Mouse (Mus musculus) liver, embryonic 16.5 days (tissue): ENCODE data around the gene Bcan. TPM values are rescaled to one million over a fixed set of nuclear protein-coding genes. Genes with fewer than 3 reads are reported as not detected.

Experiments
- ATAC-seq: fragments of 200-750 bp; cut with Nextera tagmentation; 2 replicates; pipeline ENCODE4 v1.8.0; 2017; ENCODE audit warnings: low read depth, mild to moderate bottlenecking, moderate number of reproducible peaks, moderate library complexity
- H3K27ac ChIP-seq: fragments of 300-500 bp; sonication (generic); 2 replicates; pipeline ENCODE4 v1.5.1; 2014; ENCODE audit warnings: mild to moderate bottlenecking, low read length
- H3K27me3 ChIP-seq: fragments of 300-500 bp; sonication (generic); 2 replicates; pipeline ENCODE4 v1.6.1; 2014; ENCODE audit warnings: low read depth, low read length, mixed read lengths; ENCODE audit not compliant: control insufficient read depth, insufficient read depth
- H3K36me3 ChIP-seq: fragments of 300-500 bp; sonication (generic); 2 replicates; pipeline ENCODE4 v1.6.1; 2014; ENCODE audit warnings: mild to moderate bottlenecking; ENCODE audit not compliant: control insufficient read depth, insufficient read depth
- H3K4me1 ChIP-seq: fragments of 300-500 bp; sonication (generic); 2 replicates; pipeline ENCODE4 v1.6.1; 2014; ENCODE audit warnings: low read depth, low read length, mixed read lengths; ENCODE audit not compliant: control insufficient read depth
- H3K4me2 ChIP-seq: fragments of 300-500 bp; sonication (generic); 2 replicates; pipeline ENCODE4 v1.6.1; 2014; ENCODE audit warnings: low read depth, low read length, mixed read lengths
- H3K4me3 ChIP-seq: fragments of 300-500 bp; sonication (generic); 2 replicates; pipeline ENCODE4 v1.5.1; 2014; ENCODE audit warnings: low read depth, mild to moderate bottlenecking, low read length
- H3K9ac ChIP-seq: fragments of 300-500 bp; sonication (generic); 2 replicates; pipeline ENCODE4 v1.6.1; 2014; ENCODE audit warnings: low read depth, low read length
- H3K9me3 ChIP-seq: fragments of 300-500 bp; sonication (generic); replicated peaks from 2 replicates; pipeline ENCODE4 v1.6.1; 2016; ENCODE audit warnings: low read length; ENCODE audit not compliant: control insufficient read depth
- WGBS: fragments of 180-500 bp; shearing (Covaris S2); extraction: QIAGEN DNeasy Blood & Tissue Kit; methylation state at CpG from one replicate; pipeline ENCODE4 v1.1.7; 2014; ENCODE audit not compliant: insufficient replicate concordance; 5-methylcytosine and 5-hydroxymethylcytosine counted together
- polyA plus RNA-seq: library from polyadenylated mRNA; unstranded; fragments of >200 nt; fragmentation: Nextera tagmentation; extraction: Ambion mirVana; gene quantifications from 2 replicates; pipeline ENCODE4 v1.2.1, GENCODE M21; 2015

The Bcan gene
- polyA plus RNA-seq, 1 experiment from 2014 or later = 0.04 TPM

GRCm38 (mm10) chr3:87960586-87961191 lies 39.3 kb downstream of the Bcan start:
- peak overlapping the region; percentile 63 for H3K4me2 ChIP-seq
- H3K36me3 ChIP-seq = no peaks in the 10 kb centered on the region
- 0% methylated on average over 27 of the region's 27 CpGs for WGBS
- ATAC-seq = peak; percentile 82
- H3K9ac ChIP-seq = peak overlapping the region; percentile 39; the same call in 1 of the 2 replicates
- peak overlapping the region; percentile 47 for H3K4me3 ChIP-seq
- H3K27ac ChIP-seq = no peak overlapping the region
- peaks cover 24% of the 10 kb centered on the region for H3K27me3 ChIP-seq
- H3K9me3 ChIP-seq = no peaks in the 10 kb centered on the region
- H3K4me1 ChIP-seq = peaks cover 7% of the 10 kb centered on the region; the same call in 1 of the 2 replicates

- WGBS = 16% methylated on average over 10 of the region's 10 CpGs
- peaks cover 24% of the 10 kb centered on the region for H3K27me3 ChIP-seq
- H3K9ac ChIP-seq = peak overlapping the region; percentile 39; the same call in 1 of the 2 replicates
- no peak overlapping the region for H3K27ac ChIP-seq
- H3K4me3 ChIP-seq = peak overlapping the region; percentile 47; the same call in 1 of the 2 replicates
- no peak for ATAC-seq
- no peaks in the 10 kb centered on the region for H3K9me3 ChIP-seq
- no peaks in the 10 kb centered on the region for H3K36me3 ChIP-seq
- H3K4me2 ChIP-seq = peak overlapping the region; percentile 63
- H3K4me1 ChIP-seq = peaks cover 7% of the 10 kb centered on the region; the same call in 1 of the 2 replicates
These were observed 39.8 kb downstream of the Bcan start for GRCm38 (mm10) chr3:87960191-87960585.

- Histone ChIP-seq H3K36me3 (no peaks in the 10 kb centered on the region), H3K4me1 (peaks cover 7% of the 10 kb centered on the region; the same call in 1 of the 2 replicates), H3K9me3 (no peaks in the 10 kb centered on the region), H3K4me2 (no peak overlapping the region), H3K4me3 (no peak overlapping the region), H3K27ac (no peak overlapping the region), H3K27me3 (peaks cover 25% of the 10 kb centered on the region), H3K9ac (no peak overlapping the region)
- 50% methylated on average over 7 of the region's 7 CpGs for WGBS
- no peak for ATAC-seq
These were observed 40.7 kb downstream of the Bcan start for GRCm38 (mm10) chr3:87959371-87959770.

- Histone ChIP-seq H3K9ac (no peak overlapping the region), H3K27ac (no peak overlapping the region), H3K36me3 (no peaks in the 10 kb centered on the region), H3K9me3 (no peaks in the 10 kb centered on the region), H3K4me1 (peaks cover 7% of the 10 kb centered on the region; the same call in 1 of the 2 replicates), H3K4me3 (no peak overlapping the region), H3K27me3 (peaks cover 29% of the 10 kb centered on the region), H3K4me2 (no peak overlapping the region)
- 45% methylated on average over 1 of the region's 1 CpGs for WGBS
- no peak for ATAC-seq
These were observed 41.1 kb downstream of the Bcan start for GRCm38 (mm10) chr3:87958967-87959366.

GRCm38 (mm10) chr3:87958476-87958875 lies 41.6 kb downstream of the Bcan start:
- no peak for ATAC-seq
- Histone ChIP-seq H3K4me3 (no peak overlapping the region), H3K27me3 (peaks cover 32% of the 10 kb centered on the region), H3K4me2 (no peak overlapping the region), H3K27ac (no peak overlapping the region), H3K36me3 (no peaks in the 10 kb centered on the region), H3K9ac (no peak overlapping the region), H3K9me3 (no peaks in the 10 kb centered on the region), H3K4me1 (peaks cover 7% of the 10 kb centered on the region; the same call in 1 of the 2 replicates)
- WGBS = 29% methylated on average over 4 of the region's 4 CpGs

- WGBS = 56% methylated on average over 1 of the region's 1 CpGs
- H3K4me3 ChIP-seq = no peak overlapping the region
- no peak for ATAC-seq
These were observed 42.0 kb downstream of the Bcan start for GRCm38 (mm10) chr3:87958056-87958455.

GRCm38 (mm10) chr3:87952440-87952839 lies 47.6 kb downstream of the Bcan start:
- Histone ChIP-seq H3K9ac (no peak overlapping the region), H3K4me3 (no peak overlapping the region), H3K9me3 (no peaks in the 10 kb centered on the region), H3K27ac (no peak overlapping the region), H3K27me3 (peaks cover 66% of the 10 kb centered on the region), H3K36me3 (no peaks in the 10 kb centered on the region), H3K4me2 (no peak overlapping the region), H3K4me1 (peaks cover 10% of the 10 kb centered on the region)
- WGBS = 1% methylated on average over 5 of the region's 5 CpGs
- no peak for ATAC-seq

More at GRCm38 (mm10) chr3:87958056-87958455, 42.0 kb downstream of the Bcan start:
- no peak overlapping the region for H3K27ac ChIP-seq
- no peak overlapping the region for H3K9ac ChIP-seq
- no peak overlapping the region for H3K4me2 ChIP-seq
- H3K36me3 ChIP-seq = no peaks in the 10 kb centered on the region
- H3K4me1 ChIP-seq = peaks cover 7% of the 10 kb centered on the region; the same call in 1 of the 2 replicates
- H3K9me3 ChIP-seq = no peaks in the 10 kb centered on the region
- H3K27me3 ChIP-seq = peaks cover 36% of the 10 kb centered on the region

- H3K27ac ChIP-seq = no peak overlapping the region
- H3K4me1 ChIP-seq = peaks cover 10% of the 10 kb centered on the region
- H3K9me3 ChIP-seq = no peaks in the 10 kb centered on the region
- H3K4me2 ChIP-seq = no peak overlapping the region
- peaks cover 71% of the 10 kb centered on the region for H3K27me3 ChIP-seq
- H3K9ac ChIP-seq = no peak overlapping the region
- no peak overlapping the region for H3K4me3 ChIP-seq
- 9% methylated on average over 12 of the region's 12 CpGs for WGBS
- ATAC-seq = no peak
- no peaks in the 10 kb centered on the region for H3K36me3 ChIP-seq
These were observed 48.1 kb downstream of the Bcan start for GRCm38 (mm10) chr3:87951946-87952345.

GRCm38 (mm10) chr3:87949955-87950515 lies 50.0 kb downstream of the Bcan start:
- no peak overlapping the region for H3K9ac ChIP-seq
- H3K4me1 ChIP-seq = peaks cover 10% of the 10 kb centered on the region
- H3K27ac ChIP-seq = no peak overlapping the region
- H3K36me3 ChIP-seq = no peaks in the 10 kb centered on the region
- H3K27me3 ChIP-seq = peaks cover 90% of the 10 kb centered on the region
- H3K4me3 ChIP-seq = no peak overlapping the region
- WGBS = 11% methylated on average over 13 of the region's 13 CpGs
- no peak for ATAC-seq
- no peak overlapping the region for H3K4me2 ChIP-seq
- H3K9me3 ChIP-seq = no peaks in the 10 kb centered on the region
